In genomic region chr1:99774144-99774543, GRCm38 (mm10) we compare ENCODE assay signal across 9 mouse cellular contexts. TPM values are rescaled to one million over a fixed set of nuclear protein-coding genes. Genes with fewer than 3 reads are reported as not detected.
DNase-seq lines count a peak whose midpoint lies in the region; ATAC-seq and TF ChIP-seq lines count a peak whose summit lies in the region.
"Had no signal": no experiment of that assay in that cellular context is flagged by ENCODE, and none has a peak within 500 bp of the region (broad histone marks: within the 10 kb centered on the region; RNA-seq: fewer than 3 reads in every experiment).

No protein-coding gene starts in this region.

- no peak overlapping the region for H3K9ac ChIP-seq in intestine, postnatal 0 days (ENCODE audit: low read depth, low read length)
- H3K9ac ChIP-seq in intestine, embryonic 15.5 days: no peak overlapping the region

- TF ChIP-seq CTCF in intestine, postnatal 0 days (IDR thresholded peaks at IDR 0.05; ENCODE audit: low read depth): peak; percentile 58

- H3K27me3 ChIP-seq in intestine, postnatal 0 days (replicated peaks; ENCODE audit: control insufficient read depth, insufficient read depth, low read length): no peaks in the 10 kb centered on the region
- no peaks in the 10 kb centered on the region for H3K27me3 ChIP-seq in intestine, embryonic 15.5 days (replicated peaks)

- H3K4me1 ChIP-seq in intestine, postnatal 0 days (replicated peaks; ENCODE audit: control insufficient read depth, insufficient read depth, low read length): no peaks in the 10 kb centered on the region
- no peaks in the 10 kb centered on the region for H3K4me1 ChIP-seq in intestine, embryonic 15.5 days (replicated peaks)

- H3K9me3 ChIP-seq in intestine, postnatal 0 days (ENCODE audit: control insufficient read depth): no peaks in the 10 kb centered on the region
- no peaks in the 10 kb centered on the region for H3K9me3 ChIP-seq in intestine, embryonic 15.5 days

- intact Hi-C loops in left cerebral cortex, postnatal 25 days (cut with DNase I): loop anchor here (10.0 kb wide), 1 partner anchor 461 kb away; no protein-coding TSS in a partner anchor

- H3K4me3 ChIP-seq in intestine, postnatal 0 days (ENCODE audit: low read depth, low read length): no peak overlapping the region
- no peak overlapping the region for H3K4me3 ChIP-seq in intestine, embryonic 15.5 days (replicated peaks)

- no peak for ATAC-seq in intestine, postnatal 0 days
- ATAC-seq in intestine, embryonic 15.5 days: no peak

- 5% methylated on average over 4 of the region's 4 CpGs for WGBS in intestine, postnatal 0 days
- 8% methylated on average over 4 of the region's 4 CpGs for WGBS in intestine, embryonic 15.5 days

- no peak overlapping the region for H3K27ac ChIP-seq in intestine, postnatal 0 days (ENCODE audit: low read depth, low read length)
- no peak overlapping the region for H3K27ac ChIP-seq in intestine, embryonic 15.5 days

- DNase-seq in adrenal gland, postnatal 14 days: peak; percentile 23
- DNase-seq in frontal cortex, adult 2 months (ENCODE audit: extremely low spot score in 1 of 2, low spot score in 1 of 2): peak; percentile 12 to 83
- DNase-seq in left cerebral cortex, postnatal 25 days (ENCODE audit: low spot score in 2 of 2): peak; percentile 59 to 74
- DNase-seq in right cerebral cortex, postnatal 25 days: peak; percentile 20
- no peak for DNase-seq in cerebellum, postnatal 36 days
- no peak for DNase-seq in urinary bladder, postnatal 4 days (ENCODE audit: low spot score in 2 of 2)

- no peaks in the 10 kb centered on the region for H3K36me3 ChIP-seq in intestine, postnatal 0 days (ENCODE audit: control insufficient read depth, insufficient read depth)
- no peaks in the 10 kb centered on the region for H3K36me3 ChIP-seq in intestine, embryonic 15.5 days
- H3K36me3 ChIP-seq: G1E had no signal

- H3K4me2 ChIP-seq in intestine, postnatal 0 days (replicated peaks; ENCODE audit: low read depth): no peak overlapping the region
- H3K4me2 ChIP-seq in intestine, embryonic 15.5 days (replicated peaks): no peak overlapping the region

RNA-seq across cellular contexts. Expression of gene Cntnap5b, which starts 1.6 kb away (rescaled TPM):
- polyA plus RNA-seq in intestine, postnatal 0 days (2015; fragmentation: Nextera tagmentation; extraction: Ambion mirVana): not detected in 2 replicates
- polyA plus RNA-seq in intestine, embryonic 15.5 days (2015; fragmentation: Nextera tagmentation; extraction: Ambion mirVana): not detected in 2 replicates
- total RNA-seq in adrenal gland, postnatal 14 days (2021): 0.86 and 1.7 TPM in 2 replicates
- 3.4 and 3.5 TPM in 2 replicates for polyA plus RNA-seq in frontal cortex, adult 2 months (2012; rRNA removed)
- 10 to 100 TPM; 18.5 to 20.1 TPM for total RNA-seq in left cerebral cortex, postnatal 25 days (2021)
- polyA plus RNA-seq: G1E had no signal

Comparison
In these comparisons a context has a peak if more than half of its experiments do, and no peak if none do; other contexts are left out.
1. DNase-seq: peak in adrenal gland, postnatal 14 days (single experiment), frontal cortex, adult 2 months (2 of 2), left cerebral cortex, postnatal 25 days (2 of 2) and right cerebral cortex, postnatal 25 days (single experiment); none in cerebellum, postnatal 36 days (0 of 2) and urinary bladder, postnatal 4 days (0 of 2).